Mouse (Mus musculus) small intestine, adult 2 months (tissue): ENCODE data around the gene Zcchc3.

Experiments used
- CTCF ChIP-seq: fragments of 200-500 bp; IDR thresholded peaks from 2 replicates; pipeline ENCODE4 v1.5.1; 2012; ENCODE audit warnings: low read depth, mild to moderate bottlenecking, control low read depth, inconsistent platforms, low read length, moderate library complexity, mixed read lengths; ENCODE audit not compliant: insufficient replicate concordance, insufficient read length; ENCODE audit errors: extremely low read depth
- POLR2A ChIP-seq: fragments of 200-500 bp; IDR thresholded peaks from 2 replicates; pipeline ENCODE4 v1.6.1; 2012; ENCODE audit warnings: low read depth, mild to moderate bottlenecking, control low read depth, inconsistent platforms, low read length, moderate library complexity

DNA sequence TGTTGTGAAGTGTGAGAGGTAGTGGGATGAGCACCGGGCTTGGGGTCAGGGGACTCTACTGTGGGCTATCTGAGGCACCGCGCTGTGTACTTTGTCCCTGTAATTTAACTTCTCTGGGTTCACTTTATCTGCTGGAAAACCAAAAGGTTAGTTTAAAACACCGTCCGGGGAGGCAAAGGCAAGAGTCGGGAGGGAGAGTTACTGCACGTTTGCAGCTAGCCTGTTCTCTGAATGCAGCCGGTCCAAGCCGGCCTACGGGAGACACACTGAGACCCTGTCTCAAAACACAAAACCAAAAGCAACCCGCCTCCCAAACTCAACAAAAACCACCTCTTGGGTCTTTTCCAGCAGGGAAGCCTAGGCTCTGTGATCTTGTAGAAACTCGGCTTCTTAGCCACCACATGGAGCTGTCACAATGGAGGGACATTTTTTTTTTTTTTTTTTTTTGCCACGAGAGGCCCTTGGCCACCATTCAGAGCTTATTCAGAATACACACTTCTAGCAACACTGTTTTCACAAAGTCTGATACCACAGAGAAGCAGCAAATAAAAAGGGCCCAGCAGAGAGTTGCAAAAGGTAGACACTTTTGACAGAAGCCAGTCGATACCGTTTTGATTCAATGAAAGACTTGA, 2.2 kb downstream of the Zcchc3 start:
- TF ChIP-seq CTCF (no peak), POLR2A (no peak)
